Mouse (Mus musculus): Measurements from ENCODE around the gene Selenoo. TPM values are rescaled to one million over a fixed set of nuclear protein-coding genes. Genes with fewer than 3 reads are reported as not detected.

Selenoo gene
- polyA plus RNA-seq, 1 experiment from 2014 or later = 24.7 TPM

DNA sequence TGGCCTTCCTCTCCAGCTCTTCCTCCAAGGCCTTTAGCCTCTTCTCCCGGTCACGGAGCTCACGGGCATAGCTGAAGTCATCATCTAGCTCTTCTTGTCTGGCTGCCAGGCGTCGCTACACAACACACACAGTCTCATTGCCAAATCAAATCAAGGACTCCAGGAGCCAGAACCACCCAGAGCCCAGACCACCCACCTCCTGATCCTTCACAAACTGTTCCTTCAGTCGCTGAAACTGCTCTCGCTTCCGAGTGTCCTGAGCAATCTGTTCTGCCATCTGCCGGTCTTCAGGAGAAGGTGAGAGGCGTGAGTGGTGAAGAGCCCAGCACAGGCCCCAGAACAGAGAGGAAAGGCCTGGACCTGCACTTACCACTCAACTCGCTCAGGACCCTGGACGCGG lies 17.2 kb downstream of the Selenoo start:
- no peaks in the 10 kb centered on the region for H3K4me1 ChIP-seq (ENCODE audit: control insufficient read depth, insufficient read depth, low read length)
- no peaks in the 10 kb centered on the region for H3K27me3 ChIP-seq (replicated peaks; ENCODE audit: control insufficient read depth, insufficient read depth, low read length)
- ATAC-seq = no peak
- H3K27ac ChIP-seq (ENCODE audit: low read depth, low read length) = no peak overlapping the region
- peaks cover 100% of the 10 kb centered on the region for H3K36me3 ChIP-seq (ENCODE audit: control insufficient read depth, insufficient read depth, low read length)
- 83% methylated on average over 13 of the region's 13 CpGs for WGBS
- H3K9me3 ChIP-seq (replicated peaks; ENCODE audit: control insufficient read depth, low read length) = no peaks in the 10 kb centered on the region
- DNase-seq (ENCODE audit: low spot score) = no peak
- H3K4me3 ChIP-seq (ENCODE audit: low read depth, low read length) = no peak overlapping the region
- H3K4me2 ChIP-seq (ENCODE audit: low read length) = no peak overlapping the region
- no peak overlapping the region for H3K9ac ChIP-seq (ENCODE audit: low read length)

- Histone ChIP-seq H3K9me3 (replicated peaks; ENCODE audit: control insufficient read depth, low read length) (no peaks in the 10 kb centered on the region), H3K9ac (ENCODE audit: low read length) (no peak overlapping the region), H3K4me3 (ENCODE audit: low read depth, low read length) (no peak overlapping the region), H3K27ac (ENCODE audit: low read depth, low read length) (no peak overlapping the region), H3K4me2 (ENCODE audit: low read length) (no peak overlapping the region), H3K4me1 (ENCODE audit: control insufficient read depth, insufficient read depth, low read length) (no peaks in the 10 kb centered on the region), H3K27me3 (replicated peaks; ENCODE audit: control insufficient read depth, insufficient read depth, low read length) (no peaks in the 10 kb centered on the region), H3K36me3 (ENCODE audit: control insufficient read depth, insufficient read depth, low read length) (peaks cover 100% of the 10 kb centered on the region)
- whole genome bisulfite sequencing = 81% methylated on average over 1 of the region's 1 CpGs
- DNase-seq (ENCODE audit: low spot score) (no peak), ATAC-seq (no peak)
Measured at GRCm38 (mm10) chr15:89106976-89107375, 18.1 kb downstream of the Selenoo start.

- WGBS = 83% methylated on average over 9 of the region's 9 CpGs
- no peaks in the 10 kb centered on the region for H3K9me3 ChIP-seq (replicated peaks; ENCODE audit: control insufficient read depth, low read length)
- ATAC-seq (no peak), DNase-seq (ENCODE audit: low spot score) (no peak)
- no peak overlapping the region for H3K27ac ChIP-seq (ENCODE audit: low read depth, low read length)
- H3K36me3 ChIP-seq (ENCODE audit: control insufficient read depth, insufficient read depth, low read length) = peaks cover 98% of the 10 kb centered on the region
- H3K4me2 ChIP-seq (ENCODE audit: low read length) = no peak overlapping the region
- no peaks in the 10 kb centered on the region for H3K4me1 ChIP-seq (ENCODE audit: control insufficient read depth, insufficient read depth, low read length)
- H3K4me3 ChIP-seq (ENCODE audit: low read depth, low read length) = no peak overlapping the region
- H3K9ac ChIP-seq (ENCODE audit: low read length) = no peak overlapping the region
- no peaks in the 10 kb centered on the region for H3K27me3 ChIP-seq (replicated peaks; ENCODE audit: control insufficient read depth, insufficient read depth, low read length)
Measured at GRCm38 (mm10) chr15:89110147-89110546, 21.3 kb downstream of the Selenoo start.

- ATAC-seq (no peak), DNase-seq (ENCODE audit: low spot score) (peak; percentile 21)
- Histone ChIP-seq H3K4me1 (ENCODE audit: control insufficient read depth, insufficient read depth, low read length) (peaks cover 23% of the 10 kb centered on the region), H3K4me3 (ENCODE audit: low read depth, low read length) (no peak overlapping the region), H3K36me3 (ENCODE audit: control insufficient read depth, insufficient read depth, low read length) (peaks cover 61% of the 10 kb centered on the region), H3K9me3 (replicated peaks; ENCODE audit: control insufficient read depth, low read length) (no peaks in the 10 kb centered on the region), H3K27me3 (replicated peaks; ENCODE audit: control insufficient read depth, insufficient read depth, low read length) (no peaks in the 10 kb centered on the region), H3K27ac (ENCODE audit: low read depth, low read length) (no peak overlapping the region), H3K9ac (ENCODE audit: low read length) (no peak overlapping the region), H3K4me2 (ENCODE audit: low read length) (no peak overlapping the region)
Measured at GRCm38 (mm10) chr15:89118007-89118406, 29.1 kb downstream of the Selenoo start.

GRCm38 (mm10) chr15:89122649-89123366 lies 33.9 kb downstream of the Selenoo start, which contains the start of gene Tubgcp6:
Gene Tubgcp6 (minus strand): TSS chr15:89123112.
- ATAC-seq (peak; percentile 90), DNase-seq (ENCODE audit: low spot score) (peak; percentile 98)
- Histone ChIP-seq H3K4me3 (ENCODE audit: low read depth, low read length) (peak within 1 kb of the TSS; percentile 89), H3K27me3 (replicated peaks; ENCODE audit: control insufficient read depth, insufficient read depth, low read length) (no peaks in the 10 kb centered on the region), H3K9me3 (replicated peaks; ENCODE audit: control insufficient read depth, low read length) (no peaks in the 10 kb centered on the region), H3K4me1 (ENCODE audit: control insufficient read depth, insufficient read depth, low read length) (peaks cover 30% of the 10 kb centered on the region), H3K4me2 (ENCODE audit: low read length) (peak within 1 kb of the TSS; percentile 96), H3K36me3 (ENCODE audit: control insufficient read depth, insufficient read depth, low read length) (peaks cover 27% of the 10 kb centered on the region), H3K27ac (ENCODE audit: low read depth, low read length) (peak within 1 kb of the TSS; percentile 83), H3K9ac (ENCODE audit: low read length) (peak within 1 kb of the TSS; percentile 80)
- WGBS = under 1% methylated on average over 47 of the region's 47 CpGs

GRCm38 (mm10) chr15:89123595-89123994 lies 34.7 kb downstream of the Selenoo start:
- peaks cover 33% of the 10 kb centered on the region for H3K4me1 ChIP-seq (ENCODE audit: control insufficient read depth, insufficient read depth, low read length)

GRCm38 (mm10) chr15:89124312-89124711 lies 35.4 kb downstream of the Selenoo start:
- WGBS = 89% methylated on average over 3 of the region's 3 CpGs
- H3K4me3 ChIP-seq (ENCODE audit: low read depth, low read length) = no peak overlapping the region
- no peak overlapping the region for H3K27ac ChIP-seq (ENCODE audit: low read depth, low read length)
- no peaks in the 10 kb centered on the region for H3K9me3 ChIP-seq (replicated peaks; ENCODE audit: control insufficient read depth, low read length)
- no peak overlapping the region for H3K4me2 ChIP-seq (ENCODE audit: low read length)
- H3K27me3 ChIP-seq (replicated peaks; ENCODE audit: control insufficient read depth, insufficient read depth, low read length) = no peaks in the 10 kb centered on the region
- H3K36me3 ChIP-seq (ENCODE audit: control insufficient read depth, insufficient read depth, low read length) = peaks cover 17% of the 10 kb centered on the region; the same call in 1 of the 2 replicates
- ATAC-seq (no peak), DNase-seq (ENCODE audit: low spot score) (no peak)
- H3K4me1 ChIP-seq (ENCODE audit: control insufficient read depth, insufficient read depth, low read length) = peaks cover 38% of the 10 kb centered on the region
- H3K9ac ChIP-seq (ENCODE audit: low read length) = peak overlapping the region; percentile 65; the same call in 1 of the 2 replicates

More at GRCm38 (mm10) chr15:89123595-89123994, 34.7 kb downstream of the Selenoo start:
- Histone ChIP-seq H3K4me2 (ENCODE audit: low read length) (peak overlapping the region; percentile 96), H3K27ac (ENCODE audit: low read depth, low read length) (peak overlapping the region; percentile 83), H3K27me3 (replicated peaks; ENCODE audit: control insufficient read depth, insufficient read depth, low read length) (no peaks in the 10 kb centered on the region), H3K9me3 (replicated peaks; ENCODE audit: control insufficient read depth, low read length) (no peaks in the 10 kb centered on the region), H3K4me3 (ENCODE audit: low read depth, low read length) (peak overlapping the region; percentile 89), H3K36me3 (ENCODE audit: control insufficient read depth, insufficient read depth, low read length) (peaks cover 21% of the 10 kb centered on the region), H3K9ac (ENCODE audit: low read length) (peak overlapping the region; percentile 65)
- ATAC-seq (peak; percentile 7; the same call in 1 of the 2 replicates), DNase-seq (ENCODE audit: low spot score) (peak; percentile 49)
- WGBS = 29% methylated on average over 11 of the region's 11 CpGs

- no peak overlapping the region for H3K4me2 ChIP-seq (ENCODE audit: low read length)
- WGBS = 93% methylated on average over 9 of the region's 9 CpGs
- H3K27me3 ChIP-seq (replicated peaks; ENCODE audit: control insufficient read depth, insufficient read depth, low read length) = no peaks in the 10 kb centered on the region
- no peak overlapping the region for H3K27ac ChIP-seq (ENCODE audit: low read depth, low read length)
- H3K9ac ChIP-seq (ENCODE audit: low read length) = no peak overlapping the region
- no peak overlapping the region for H3K4me3 ChIP-seq (ENCODE audit: low read depth, low read length)
- H3K36me3 ChIP-seq (ENCODE audit: control insufficient read depth, insufficient read depth, low read length) = peaks cover 8% of the 10 kb centered on the region; the same call in 1 of the 2 replicates
- no peaks in the 10 kb centered on the region for H3K9me3 ChIP-seq (replicated peaks; ENCODE audit: control insufficient read depth, low read length)
- H3K4me1 ChIP-seq (ENCODE audit: control insufficient read depth, insufficient read depth, low read length) = peaks cover 34% of the 10 kb centered on the region
- ATAC-seq = no peak
- DNase-seq (ENCODE audit: low spot score) = no peak
Measured at GRCm38 (mm10) chr15:89125351-89125750, 36.5 kb downstream of the Selenoo start.

DNA sequence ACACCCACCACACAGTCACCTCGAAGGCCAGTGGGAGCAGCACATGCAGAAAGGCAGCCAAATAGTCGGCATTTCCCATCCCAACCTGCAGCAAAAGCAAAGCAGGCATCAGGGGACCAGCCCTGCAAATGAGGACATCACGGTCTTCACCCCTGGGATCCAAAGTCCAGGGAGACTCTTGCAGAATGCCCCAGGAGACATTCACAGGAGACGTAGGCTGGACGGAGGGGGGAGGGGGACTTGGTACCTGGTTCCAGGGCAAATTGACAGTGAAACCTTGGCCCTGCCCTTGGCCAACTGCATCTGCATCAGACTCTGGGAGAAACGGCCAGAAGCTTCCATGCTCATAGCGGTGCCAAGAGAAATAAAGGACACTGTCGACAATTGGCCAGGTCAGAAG lies 37.7 kb downstream of the Selenoo start:
- H3K4me3 ChIP-seq (ENCODE audit: low read depth, low read length) = no peak overlapping the region
- DNase-seq (ENCODE audit: low spot score) = no peak
- no peaks in the 10 kb centered on the region for H3K9me3 ChIP-seq (replicated peaks; ENCODE audit: control insufficient read depth, low read length)
- no peak overlapping the region for H3K4me2 ChIP-seq (ENCODE audit: low read length)
- H3K27ac ChIP-seq (ENCODE audit: low read depth, low read length) = no peak overlapping the region
- H3K27me3 ChIP-seq (replicated peaks; ENCODE audit: control insufficient read depth, insufficient read depth, low read length) = no peaks in the 10 kb centered on the region
- ATAC-seq = no peak
- peaks cover 24% of the 10 kb centered on the region for H3K4me1 ChIP-seq (ENCODE audit: control insufficient read depth, insufficient read depth, low read length)
- 89% methylated on average over 8 of the region's 8 CpGs for WGBS
- H3K9ac ChIP-seq (ENCODE audit: low read length) = no peak overlapping the region
- 0 out of 2 replicates have a peak, but pooled peaks cover 6% of the 10 kb centered on the region for H3K36me3 ChIP-seq (ENCODE audit: control insufficient read depth, insufficient read depth, low read length)

All from forebrain, embryonic 14.5 days (tissue).